Mouse (Mus musculus) lung, embryonic 16.5 days (tissue): ENCODE results near the gene Ndufaf4. TPM values are rescaled to one million over a fixed set of nuclear protein-coding genes. Genes with fewer than 3 reads are reported as not detected.
"Not testable (repeated sequence)": the region's sequence is repeated elsewhere in the genome, so short reads cannot be mapped to it uniquely, and the experiment has no call there.

Source experiments
- ATAC-seq: fragments of 200-750 bp; cut with Nextera tagmentation; 2 replicates; pipeline ENCODE4 v1.8.0; 2017; ENCODE audit warnings: low read depth, mild to moderate bottlenecking, moderate library complexity
- H3K27ac ChIP-seq: fragments of 300-500 bp; sonication (generic); 2 replicates; pipeline ENCODE4 v1.5.1; 2014; ENCODE audit warnings: mild to moderate bottlenecking, control low read depth, low read length
- H3K27me3 ChIP-seq: fragments of 300-500 bp; sonication (generic); 2 replicates; pipeline ENCODE4 v1.6.1; 2014; ENCODE audit warnings: low read depth, low read length, mixed read lengths; ENCODE audit not compliant: control insufficient read depth, insufficient read depth
- H3K36me3 ChIP-seq: fragments of 300-500 bp; sonication (generic); 2 replicates; pipeline ENCODE4 v1.6.1; 2014; ENCODE audit warnings: low read length; ENCODE audit not compliant: control insufficient read depth, insufficient read depth
- H3K4me1 ChIP-seq: fragments of 300-500 bp; sonication (generic); replicated peaks from 2 replicates; pipeline ENCODE4 v1.6.1; 2014; ENCODE audit warnings: low read length, mixed read lengths; ENCODE audit not compliant: control insufficient read depth, insufficient read depth
- H3K4me2 ChIP-seq: fragments of 300-500 bp; sonication (generic); 2 replicates; pipeline ENCODE4 v1.6.1; 2014; ENCODE audit warnings: low read depth, low read length, control low read depth
- H3K4me3 ChIP-seq: fragments of 300-500 bp; sonication (generic); 2 replicates; pipeline ENCODE4 v1.5.1; 2014; ENCODE audit warnings: mild to moderate bottlenecking, low read length, control low read depth
- H3K9ac ChIP-seq: fragments of 300-500 bp; sonication (generic); 2 replicates; pipeline ENCODE4 v1.6.1; 2014; ENCODE audit warnings: low read length, control low read depth
- H3K9me3 ChIP-seq: fragments of 300-500 bp; sonication (generic); 2 replicates; pipeline ENCODE4 v1.6.1; 2016; ENCODE audit warnings: low read length; ENCODE audit not compliant: control insufficient read depth
- WGBS: fragments of 180-500 bp; shearing (Covaris S2); extraction: QIAGEN DNeasy Blood & Tissue Kit; methylation state at CpG from one replicate; pipeline ENCODE4 v1.1.7; 2014; 5-methylcytosine and 5-hydroxymethylcytosine counted together
- polyA plus RNA-seq: library from polyadenylated mRNA; unstranded; fragments of >200 nt; fragmentation: Nextera tagmentation; extraction: Ambion mirVana; gene quantifications from 2 replicates; pipeline ENCODE4 v1.2.1, GENCODE M21; 2015

The Ndufaf4 gene
- 30.7 and 33.8 TPM in 2 replicates for polyA plus RNA-seq

DNA sequence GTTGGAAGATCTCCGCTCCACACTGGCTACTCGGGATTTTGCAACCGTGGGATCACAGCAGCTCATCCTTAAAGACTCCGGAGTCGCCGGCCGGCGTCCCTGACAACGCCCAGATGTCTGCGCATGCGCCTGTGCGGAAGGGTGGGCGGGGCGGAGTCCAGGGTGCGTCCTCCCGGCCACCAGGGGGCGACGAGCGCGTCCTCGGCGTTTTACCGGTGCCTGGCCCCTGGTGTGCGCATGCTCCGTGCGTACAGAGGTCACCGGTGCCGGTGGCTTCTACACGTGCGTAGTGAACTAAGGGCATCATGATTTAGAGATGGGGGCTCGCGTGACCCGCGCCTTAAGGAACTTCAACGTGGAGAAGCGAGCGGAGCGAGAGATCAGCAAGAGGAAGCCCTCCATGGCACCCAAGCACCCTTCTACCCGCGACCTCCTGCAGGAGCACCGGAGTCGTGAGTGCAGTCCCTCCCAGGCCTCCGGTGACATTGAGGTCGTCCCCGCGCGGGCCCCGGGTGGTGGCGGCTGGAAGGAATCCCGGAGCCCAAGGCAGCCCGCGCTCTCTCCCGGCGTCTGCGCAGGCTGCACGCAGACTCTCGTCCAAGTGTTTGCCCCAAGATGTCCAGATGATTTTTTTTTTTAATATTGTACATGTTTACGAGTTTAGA lies at the start of gene Ndufaf4:
Ndufaf4 (plus strand) TSS at position 233 of the 665 bp plus-strand sequence.
- under 1% methylated on average over 57 of the region's 58 CpGs for WGBS

DNA sequence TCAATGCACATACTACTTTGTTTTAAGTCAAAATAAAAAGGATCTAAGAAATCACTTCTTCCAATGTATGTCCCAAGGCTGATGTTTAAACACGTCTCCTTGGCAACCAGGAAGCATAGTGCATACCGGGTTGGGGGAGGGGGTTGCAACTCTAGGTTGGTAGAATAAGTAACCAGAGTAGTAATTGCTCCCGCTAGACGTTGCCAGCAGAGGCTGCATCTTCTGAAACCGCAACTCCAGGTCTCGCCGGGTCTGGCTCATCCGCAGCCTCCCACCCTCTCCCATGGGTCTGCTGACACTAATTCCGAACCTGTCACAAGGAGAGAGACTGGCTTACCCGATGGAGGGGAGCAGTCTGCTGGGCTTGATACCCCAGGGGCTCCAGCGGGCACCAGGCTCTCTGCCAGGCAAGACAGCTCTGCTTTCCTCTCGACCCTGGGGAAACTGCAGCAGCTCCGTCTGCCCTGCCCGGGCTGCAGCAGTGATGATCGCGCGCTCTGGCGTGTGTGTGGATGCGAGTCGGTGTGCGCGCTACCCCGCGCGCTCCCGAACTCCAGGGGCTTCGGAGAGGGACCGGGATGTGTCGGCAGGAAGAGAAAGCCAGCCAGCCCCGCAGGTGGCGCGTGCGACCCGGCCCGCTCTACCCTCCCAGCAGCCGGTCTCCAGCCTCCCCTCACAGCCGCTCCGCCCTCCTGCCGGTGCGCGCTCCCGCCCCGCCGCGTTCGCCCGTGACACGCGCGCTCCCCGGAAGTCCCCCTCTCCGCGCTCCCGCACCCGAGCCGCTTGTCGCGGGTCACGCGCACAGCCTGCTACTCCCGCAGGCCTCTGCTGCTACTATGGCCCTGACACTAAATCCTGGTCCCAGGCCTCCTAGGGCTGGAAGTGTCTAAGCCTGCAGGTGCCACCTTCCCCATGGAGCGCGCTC lies 47.2 kb upstream of the Ndufaf4 start, which contains the start of gene Klhl32:
Klhl32 (minus strand) TSS at position 724 of the 925 bp plus-strand sequence.
- Histone ChIP-seq H3K4me2 (peak within 1 kb of the TSS; percentile 95), H3K27me3 (no peaks in the 10 kb centered on the region), H3K4me1 (no peaks in the 10 kb centered on the region), H3K4me3 (peak within 1 kb of the TSS; percentile 71), H3K36me3 (no peaks in the 10 kb centered on the region), H3K9me3 (no peaks in the 10 kb centered on the region), H3K9ac (peak within 1 kb of the TSS; percentile 68), H3K27ac (peak within 1 kb of the TSS; percentile 52; the same call in 1 of the 2 replicates)
- 0% methylated on average over 60 of the region's 63 CpGs for WGBS
- ATAC-seq = peak; percentile 90

More for the DNA sequence above, at the start of gene Ndufaf4:
- H3K9me3 ChIP-seq = no peaks in the 10 kb centered on the region
- H3K4me1 ChIP-seq = peaks cover 10% of the 10 kb centered on the region
- peak within 1 kb of the TSS; percentile 80 for H3K9ac ChIP-seq
- H3K4me3 ChIP-seq = peak within 1 kb of the TSS; percentile 76
- H3K27me3 ChIP-seq = no peaks in the 10 kb centered on the region
- 0 out of 2 replicates have a peak within 1 kb of the TSS, but pooled peaks have one; percentile 5 for H3K27ac ChIP-seq
- peaks cover 5% of the 10 kb centered on the region; the same call in 1 of the 2 replicates for H3K36me3 ChIP-seq
- peak within 1 kb of the TSS; percentile 91 for H3K4me2 ChIP-seq
- peak; percentile 99 for ATAC-seq

DNA sequence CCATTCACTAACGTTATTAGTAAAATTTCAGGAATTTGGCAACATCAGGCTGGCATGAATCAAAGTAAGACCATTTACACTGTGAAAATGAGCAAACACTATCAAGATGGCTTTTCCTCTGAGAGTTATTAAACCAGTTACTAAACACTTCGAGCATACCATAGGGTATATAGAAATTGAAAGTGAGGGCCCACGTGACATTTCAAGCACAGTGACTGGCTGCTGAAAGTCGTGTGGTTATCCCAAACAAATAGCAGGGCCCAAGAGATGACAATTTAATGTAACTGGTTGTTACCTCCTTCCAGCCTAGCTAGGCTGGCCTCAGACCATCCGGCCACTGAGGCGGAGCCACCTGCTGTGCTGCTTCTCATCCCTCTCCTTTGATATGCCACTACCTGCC lies 32.2 kb upstream of the Ndufaf4 start:
- H3K9ac ChIP-seq = no peak overlapping the region
- no peaks in the 10 kb centered on the region for H3K27me3 ChIP-seq
- no peak for ATAC-seq
- no peak overlapping the region for H3K4me2 ChIP-seq
- H3K4me3 ChIP-seq = no peak overlapping the region
- 39% methylated on average over 6 of the region's 6 CpGs for WGBS
- no peaks in the 10 kb centered on the region for H3K36me3 ChIP-seq
- no peaks in the 10 kb centered on the region for H3K4me1 ChIP-seq
- no peak overlapping the region for H3K27ac ChIP-seq
- no peaks in the 10 kb centered on the region for H3K9me3 ChIP-seq

DNA sequence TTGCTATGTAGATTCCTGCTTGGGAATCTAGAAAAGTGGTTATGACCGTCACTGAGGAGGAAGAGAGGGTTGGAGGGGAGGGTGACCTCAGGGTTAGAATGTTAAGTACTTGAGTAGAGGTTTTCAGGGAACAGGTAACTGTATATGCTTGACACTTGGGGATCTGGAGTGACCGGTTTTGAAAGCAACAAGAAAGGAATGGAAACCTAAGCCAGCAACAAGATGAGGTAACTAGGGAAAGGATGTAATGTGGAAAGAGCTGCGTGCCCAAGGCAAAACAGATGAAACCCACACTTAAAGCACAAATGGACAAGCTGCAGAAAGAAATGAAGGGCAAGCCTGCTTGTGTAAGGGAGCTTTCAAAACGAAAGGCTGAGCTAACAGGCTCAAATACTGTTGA lies 28.7 kb upstream of the Ndufaf4 start:
- no peaks in the 10 kb centered on the region for H3K36me3 ChIP-seq
- ATAC-seq = no peak
- 43% methylated on average over 4 of the region's 4 CpGs for WGBS

DNA sequence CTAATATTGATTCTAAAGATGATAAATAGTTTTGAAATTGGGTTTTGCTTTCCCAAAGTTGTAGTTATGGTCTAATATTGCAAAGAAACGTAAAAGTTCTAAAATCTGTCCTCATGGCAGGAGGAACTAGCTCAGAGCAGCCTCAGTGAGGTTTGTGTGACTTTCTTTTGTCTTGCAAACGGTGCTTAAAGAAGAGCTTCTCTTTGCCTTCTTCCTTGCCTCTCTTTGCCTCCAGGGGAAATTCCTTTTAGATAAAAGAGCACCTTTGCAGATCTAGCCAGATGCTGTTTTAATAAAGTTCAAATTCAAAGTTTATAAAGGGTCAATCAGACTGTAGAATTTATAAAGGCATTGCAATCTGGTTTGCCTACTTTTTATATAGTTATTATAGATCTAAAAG lies 8.5 kb upstream of the Ndufaf4 start:
- WGBS = 49% methylated on average over 2 of the region's 2 CpGs
- not testable (repeated sequence) for H3K27me3 ChIP-seq

More for the DNA sequence above, 28.7 kb upstream of the Ndufaf4 start:
- Histone ChIP-seq H3K27ac (no peak overlapping the region), H3K9me3 (no peaks in the 10 kb centered on the region), H3K4me1 (no peaks in the 10 kb centered on the region), H3K9ac (no peak overlapping the region), H3K27me3 (no peaks in the 10 kb centered on the region), H3K4me3 (no peak overlapping the region), H3K4me2 (no peak overlapping the region)

DNA sequence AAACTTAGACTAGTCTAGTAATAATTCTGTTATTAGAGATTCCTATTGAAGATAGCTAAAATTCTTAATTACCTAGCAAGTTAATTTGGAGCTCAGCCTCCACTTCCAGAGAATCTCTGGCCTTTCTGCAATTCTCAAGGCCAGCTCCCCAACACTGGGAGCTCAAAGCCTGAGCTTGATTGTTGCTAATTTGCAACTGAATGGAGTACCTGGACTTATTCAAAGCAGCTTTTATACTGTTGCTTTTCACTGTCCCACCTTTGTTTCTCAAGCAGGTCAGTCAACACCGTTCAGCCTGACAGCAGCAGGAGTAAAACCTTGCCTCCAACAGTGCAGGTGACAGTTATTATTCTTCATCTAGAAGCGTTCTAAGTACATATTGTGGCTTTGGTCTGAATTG lies 5.6 kb upstream of the Ndufaf4 start:
- not testable (repeated sequence) for H3K9ac ChIP-seq, H3K27ac ChIP-seq, H3K4me1 ChIP-seq, H3K9me3 ChIP-seq, ATAC-seq, H3K4me3 ChIP-seq, H3K27me3 ChIP-seq, H3K36me3 ChIP-seq, H3K4me2 ChIP-seq
- 65% methylated on average over 2 of the region's 2 CpGs for WGBS

More for the DNA sequence above, 8.5 kb upstream of the Ndufaf4 start:
- not testable (repeated sequence) for H3K36me3 ChIP-seq, H3K4me2 ChIP-seq, H3K9ac ChIP-seq, ATAC-seq, H3K4me3 ChIP-seq, H3K9me3 ChIP-seq, H3K27ac ChIP-seq, H3K4me1 ChIP-seq

DNA sequence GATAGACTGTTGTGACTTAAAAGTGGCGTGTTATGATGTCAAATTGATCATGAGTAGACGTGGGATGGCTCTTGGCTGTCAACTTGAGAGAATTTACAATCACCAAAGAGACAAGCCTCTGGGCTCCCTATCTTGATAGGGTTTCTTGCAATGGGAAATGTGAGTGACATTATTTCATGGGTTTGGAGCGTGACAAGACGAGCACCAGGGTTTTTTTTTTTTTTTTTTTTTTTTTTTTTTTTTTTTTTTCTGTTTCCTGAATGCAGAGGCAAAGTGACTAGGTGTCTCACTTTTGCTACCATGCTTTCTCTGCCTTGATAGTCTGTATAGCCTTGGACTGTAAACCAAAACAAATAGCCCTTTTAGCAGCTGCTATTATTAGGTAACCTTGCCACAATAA lies 3.3 kb upstream of the Ndufaf4 start:
- Histone ChIP-seq H3K36me3 (no peaks in the 10 kb centered on the region), H3K4me1 (peaks cover 10% of the 10 kb centered on the region), H3K27me3 (no peaks in the 10 kb centered on the region), H3K4me2 (no peak overlapping the region), H3K4me3 (no peak overlapping the region), H3K9ac (no peak overlapping the region), H3K27ac (no peak overlapping the region), H3K9me3 (no peaks in the 10 kb centered on the region)
- 67% methylated on average over 4 of the region's 4 CpGs for WGBS
- no peak for ATAC-seq

DNA sequence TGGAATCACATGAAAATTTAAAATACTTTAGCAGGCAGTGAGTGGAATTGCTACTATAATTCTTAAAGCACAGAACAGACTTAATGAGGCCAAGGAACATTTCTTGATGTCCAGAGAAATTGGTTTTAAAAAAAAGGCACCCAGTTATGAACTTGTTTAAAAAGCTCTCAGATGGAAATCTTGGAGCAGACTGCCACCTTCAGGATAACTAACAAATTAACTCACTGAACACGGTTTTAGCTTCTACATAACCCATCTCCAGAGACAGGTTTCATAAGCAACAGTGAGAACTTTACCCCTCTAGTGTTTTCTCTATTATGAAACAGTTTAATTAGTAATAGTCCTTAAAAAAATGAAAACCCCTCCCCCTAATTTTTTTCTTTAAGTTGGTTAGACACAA lies 1.1 kb upstream of the Ndufaf4 start:
- Histone ChIP-seq H3K4me2 (no peak overlapping the region), H3K4me3 (no peak overlapping the region), H3K27ac (no peak overlapping the region), H3K9ac (no peak overlapping the region), H3K27me3 (no peaks in the 10 kb centered on the region), H3K9me3 (no peaks in the 10 kb centered on the region), H3K36me3 (peaks cover 5% of the 10 kb centered on the region; the same call in 1 of the 2 replicates), H3K4me1 (peaks cover 10% of the 10 kb centered on the region)
- 0% methylated on average over 1 of the region's 1 CpGs for WGBS
- no peak for ATAC-seq

DNA sequence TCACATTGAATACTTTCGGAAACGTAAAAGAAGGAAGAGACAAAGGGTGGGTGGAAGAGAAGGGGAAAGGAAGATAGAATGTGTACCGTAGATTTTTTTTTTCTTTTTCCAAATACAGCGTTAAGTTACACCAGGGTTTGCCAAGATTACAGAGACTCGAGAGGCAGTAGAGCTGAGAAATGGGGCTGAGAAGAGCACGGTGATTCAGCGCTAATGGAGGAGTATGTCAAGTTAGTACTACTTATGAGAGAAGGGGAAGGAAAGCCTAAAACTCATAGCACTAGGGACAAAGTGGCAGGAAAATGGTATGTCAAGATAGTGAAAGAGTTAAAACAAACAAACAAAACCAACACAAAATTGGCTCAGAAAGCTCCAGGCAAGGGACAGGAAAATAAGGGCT lies 532 bp upstream of the Ndufaf4 start:
- Histone ChIP-seq H3K4me2 (peak overlapping the region; percentile 91), H3K4me1 (peaks cover 10% of the 10 kb centered on the region), H3K9me3 (no peaks in the 10 kb centered on the region), H3K27ac (no peak overlapping the region), H3K9ac (peak overlapping the region; percentile 49), H3K27me3 (no peaks in the 10 kb centered on the region), H3K36me3 (peaks cover 5% of the 10 kb centered on the region; the same call in 1 of the 2 replicates), H3K4me3 (peak overlapping the region; percentile 76)
- peak; percentile 32 for ATAC-seq
- 12% methylated on average over 7 of the region's 7 CpGs for WGBS
